Mouse (Mus musculus) heart, embryonic 16.5 days (tissue): Measurements from ENCODE around the gene Wnk4. TPM values are rescaled to one million over a fixed set of nuclear protein-coding genes. Genes with fewer than 3 reads are reported as not detected.
A peak's percentile ranks its signal among the peaks of the same experiment; 100 is the strongest.

ENCODE experiments used
- ATAC-seq: fragments of 200-750 bp; cut with Nextera tagmentation; replicated peaks from 2 replicates; pipeline ENCODE4 v1.8.0; 2017; ENCODE audit warnings: moderate number of reproducible peaks; ENCODE audit not compliant: insufficient read depth, low FRiP score; ENCODE audit errors: extremely low read depth
- H3K27ac ChIP-seq: fragments of 300-500 bp; sonication (generic); 2 replicates; pipeline ENCODE4 v1.5.1; 2014; ENCODE audit warnings: mild to moderate bottlenecking, low read length, control low read depth, moderate library complexity
- H3K27me3 ChIP-seq: fragments of 300-500 bp; sonication (generic); 2 replicates; pipeline ENCODE4 v1.6.1; 2014; ENCODE audit warnings: low read length, mixed read lengths; ENCODE audit not compliant: control insufficient read depth, insufficient read depth
- H3K36me3 ChIP-seq: fragments of 300-500 bp; sonication (generic); 2 replicates; pipeline ENCODE4 v1.6.1; 2014; ENCODE audit not compliant: control insufficient read depth, insufficient read depth
- H3K4me1 ChIP-seq: fragments of 300-500 bp; sonication (generic); 2 replicates; pipeline ENCODE4 v1.6.1; 2014; ENCODE audit warnings: low read length, mixed read lengths; ENCODE audit not compliant: control insufficient read depth, insufficient read depth
- H3K4me2 ChIP-seq: fragments of 300-500 bp; sonication (generic); 2 replicates; pipeline ENCODE4 v1.6.1; 2014; ENCODE audit warnings: low read depth, mild to moderate bottlenecking, control low read depth, low read length
- H3K4me3 ChIP-seq: fragments of 300-500 bp; sonication (generic); 2 replicates; pipeline ENCODE4 v1.5.1; 2014; ENCODE audit warnings: mild to moderate bottlenecking, control low read depth, low read length
- H3K9ac ChIP-seq: fragments of 300-500 bp; sonication (generic); 2 replicates; pipeline ENCODE4 v1.6.1; 2014; ENCODE audit warnings: low read length, control low read depth
- H3K9me3 ChIP-seq: fragments of 300-500 bp; sonication (generic); replicated peaks from 2 replicates; pipeline ENCODE4 v1.6.1; 2016; ENCODE audit warnings: low read length; ENCODE audit not compliant: control insufficient read depth
- WGBS: fragments of 180-500 bp; shearing (Covaris S2); extraction: QIAGEN DNeasy Blood & Tissue Kit; methylation state at CpG from one replicate; pipeline ENCODE4 v1.1.7; 2014; 5-methylcytosine and 5-hydroxymethylcytosine counted together
- polyA plus RNA-seq: library from polyadenylated mRNA; unstranded; fragments of >200 nt; fragmentation: Nextera tagmentation; extraction: Ambion mirVana; gene quantifications from 2 replicates; pipeline ENCODE4 v1.2.1, GENCODE M21; 2015

Wnk4 gene
- 6.8 and 7.3 TPM in 2 replicates for polyA plus RNA-seq

DNA sequence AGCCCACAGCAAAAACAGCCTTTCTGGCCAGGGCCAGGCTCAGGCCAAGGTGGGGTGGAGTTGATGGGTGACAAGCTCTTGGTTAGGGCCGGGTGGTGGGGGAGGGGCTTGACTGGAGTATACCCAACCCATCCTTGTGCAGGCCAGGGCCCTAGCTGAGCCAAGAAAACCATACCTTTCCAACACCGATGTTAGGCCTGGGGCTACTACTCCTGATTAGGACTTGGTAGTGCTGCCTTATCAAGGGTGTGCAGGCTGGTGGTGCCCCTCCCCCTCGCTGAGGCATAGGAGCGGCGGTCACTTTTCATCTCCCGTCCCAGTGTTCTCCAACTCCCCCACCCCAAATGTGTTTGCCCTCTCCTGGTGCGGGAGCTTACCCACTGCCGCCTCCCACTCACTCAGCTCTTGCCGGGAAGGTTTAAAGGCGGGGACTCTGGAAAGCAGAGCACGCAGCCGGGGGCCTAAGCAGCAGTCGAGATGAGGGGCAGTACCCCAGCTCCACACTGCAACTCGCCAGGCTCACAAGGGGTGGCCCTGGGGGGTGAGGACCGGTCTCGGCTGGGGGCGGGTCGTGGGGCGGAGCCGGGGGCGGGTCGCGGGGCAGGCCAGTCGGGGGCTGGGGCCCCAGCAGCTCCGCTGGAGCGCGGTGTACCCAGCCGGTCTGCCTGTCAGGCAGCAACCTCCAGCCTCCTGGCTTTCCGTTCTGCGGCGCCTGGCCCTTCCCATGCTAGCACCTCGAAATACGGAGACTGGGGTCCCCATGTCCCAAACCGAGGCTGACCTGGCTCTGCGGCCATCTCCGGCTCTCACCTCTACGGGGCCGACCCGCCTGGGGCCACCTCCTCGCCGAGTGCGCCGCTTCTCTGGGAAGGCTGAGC lies at the start of gene Wnk4:
Wnk4 (plus strand) TSS at position 620 of the 878 bp plus-strand sequence.
- peak; percentile 79 for ATAC-seq
- peak within 1 kb of the TSS; percentile 99 for H3K4me2 ChIP-seq
- peak within 1 kb of the TSS; percentile 71 for H3K4me3 ChIP-seq
- H3K9ac ChIP-seq: peak within 1 kb of the TSS; percentile 79
- H3K27ac ChIP-seq: peak within 1 kb of the TSS; percentile 81
- H3K36me3 ChIP-seq: no peaks in the 10 kb centered on the region
- WGBS: under 1% methylated on average over 43 of the region's 43 CpGs
- H3K27me3 ChIP-seq: peaks cover 15% of the 10 kb centered on the region
- peaks cover 45% of the 10 kb centered on the region for H3K4me1 ChIP-seq
- no peaks in the 10 kb centered on the region for H3K9me3 ChIP-seq

DNA sequence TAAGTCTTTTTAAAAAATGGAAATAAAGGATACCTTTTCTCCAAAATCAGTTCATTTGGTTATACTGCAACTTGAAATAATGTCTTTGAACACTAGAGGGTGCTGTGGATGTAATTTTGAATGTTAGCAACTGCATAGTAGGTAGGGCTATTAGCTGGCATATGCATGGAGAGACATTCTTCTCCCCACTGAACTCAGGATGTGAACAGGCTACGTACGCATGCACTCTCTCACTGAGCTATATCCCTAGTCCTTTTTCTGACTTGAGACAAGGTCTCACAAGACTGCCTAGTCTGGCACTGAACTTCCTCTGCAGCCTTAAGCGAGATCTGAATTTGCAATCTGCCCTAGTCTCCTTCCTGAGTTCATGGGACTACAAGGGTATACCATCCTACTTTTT lies 48.4 kb upstream of the Wnk4 start:
- H3K36me3 ChIP-seq: peaks cover 38% of the 10 kb centered on the region
- no peak overlapping the region for H3K4me3 ChIP-seq
- no peak overlapping the region for H3K9ac ChIP-seq
- no peak overlapping the region for H3K27ac ChIP-seq
- 0 out of 2 replicates have a peak, but pooled peaks cover 2% of the 10 kb centered on the region for H3K4me1 ChIP-seq
- no peak overlapping the region for H3K4me2 ChIP-seq
- WGBS: 37% methylated on average over 3 of the region's 3 CpGs
- H3K9me3 ChIP-seq: 0 out of 2 replicates have a peak, but pooled peaks cover 3% of the 10 kb centered on the region
- peak; percentile 69 for ATAC-seq
- no peaks in the 10 kb centered on the region for H3K27me3 ChIP-seq

DNA sequence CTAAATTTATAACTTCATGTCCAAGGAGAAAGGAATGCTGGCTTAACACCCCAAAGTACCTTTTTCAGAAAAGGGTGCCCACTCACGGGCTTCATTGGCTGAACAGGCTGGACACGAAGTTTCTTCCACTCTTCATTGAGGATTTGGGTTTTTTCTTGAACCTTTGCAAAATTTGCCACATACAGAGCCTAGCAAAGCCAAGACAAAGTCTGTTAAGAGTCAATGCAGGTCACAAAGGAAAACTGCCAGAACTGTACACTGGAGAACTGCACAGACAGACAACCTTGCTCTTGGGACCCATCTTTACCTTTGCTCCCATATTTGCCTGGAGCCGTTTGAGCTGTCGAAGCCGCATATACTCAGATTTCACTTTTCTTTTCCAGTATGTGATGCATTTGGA lies 43.4 kb upstream of the Wnk4 start:
- Histone ChIP-seq H3K4me1 (peaks cover 8% of the 10 kb centered on the region; the same call in 1 of the 2 replicates), H3K4me2 (no peak overlapping the region), H3K27me3 (no peaks in the 10 kb centered on the region), H3K9ac (no peak overlapping the region), H3K4me3 (no peak overlapping the region), H3K36me3 (peaks cover 21% of the 10 kb centered on the region), H3K9me3 (0 out of 2 replicates have a peak, but pooled peaks cover 3% of the 10 kb centered on the region), H3K27ac (no peak overlapping the region)
- ATAC-seq: no peak
- 89% methylated on average over 5 of the region's 5 CpGs for WGBS

DNA sequence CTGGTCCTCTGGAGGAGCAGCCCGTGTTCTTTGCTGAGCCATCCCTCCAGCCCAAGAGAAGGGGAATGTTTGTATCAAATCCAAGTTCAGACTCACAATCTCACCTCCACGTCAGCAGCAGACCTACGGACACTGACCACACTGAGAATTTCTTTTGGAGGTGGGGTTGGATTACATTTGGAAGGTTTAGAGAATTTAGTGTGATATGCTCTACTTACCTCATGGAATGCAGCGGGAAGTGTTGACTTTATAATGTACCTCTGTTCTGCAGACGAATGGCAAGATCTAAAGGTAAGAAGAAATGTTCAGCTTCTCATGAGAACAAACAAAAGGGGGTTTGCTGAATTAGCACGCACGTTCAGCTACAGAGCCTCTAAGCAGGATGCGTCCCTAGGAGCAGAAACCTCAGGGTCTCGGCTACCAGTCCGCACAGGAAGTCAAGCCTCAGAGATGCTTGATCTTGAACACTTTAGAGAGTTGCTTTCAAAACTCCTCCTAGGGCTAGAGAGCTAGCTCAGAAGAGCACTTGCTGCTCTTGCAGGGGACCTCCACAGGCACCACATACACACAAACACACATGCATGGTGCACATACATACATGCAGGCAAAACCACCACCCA lies 41.8 kb upstream of the Wnk4 start:
- no peaks in the 10 kb centered on the region for H3K27me3 ChIP-seq
- 73% methylated on average over 10 of the region's 10 CpGs for WGBS
- H3K4me3 ChIP-seq: no peak overlapping the region
- H3K27ac ChIP-seq: no peak overlapping the region
- no peak overlapping the region for H3K4me2 ChIP-seq
- H3K9me3 ChIP-seq: no peaks in the 10 kb centered on the region
- H3K4me1 ChIP-seq: peaks cover 6% of the 10 kb centered on the region; the same call in 1 of the 2 replicates
- ATAC-seq: no peak
- peaks cover 11% of the 10 kb centered on the region for H3K36me3 ChIP-seq
- H3K9ac ChIP-seq: no peak overlapping the region

DNA sequence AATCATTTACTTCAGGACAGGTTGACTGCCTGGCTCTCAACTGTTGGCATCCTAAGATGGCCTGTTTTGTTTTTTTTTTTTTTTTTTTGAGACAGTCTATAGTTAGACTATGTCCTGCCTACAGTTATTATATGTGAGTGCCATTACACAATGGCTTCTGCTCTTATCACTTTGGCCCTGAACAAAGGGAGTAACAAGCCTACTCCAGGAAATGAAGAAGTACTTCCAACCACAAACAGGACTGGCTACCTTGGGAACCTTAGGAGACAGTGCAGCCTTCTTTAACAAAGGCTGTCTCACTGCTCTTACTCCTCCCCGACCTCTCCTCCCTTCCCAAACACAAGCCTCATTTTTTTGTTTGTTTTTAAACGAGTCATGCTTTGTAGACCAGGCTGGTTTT lies 39.5 kb upstream of the Wnk4 start:
- ATAC-seq: no peak
- Histone ChIP-seq H3K27ac (peak overlapping the region; percentile 62), H3K9me3 (no peaks in the 10 kb centered on the region), H3K4me2 (no peak overlapping the region), H3K36me3 (no peaks in the 10 kb centered on the region), H3K4me1 (peaks cover 12% of the 10 kb centered on the region), H3K9ac (no peak overlapping the region), H3K4me3 (no peak overlapping the region), H3K27me3 (no peaks in the 10 kb centered on the region)
- WGBS: 37% methylated on average over 2 of the region's 2 CpGs

DNA sequence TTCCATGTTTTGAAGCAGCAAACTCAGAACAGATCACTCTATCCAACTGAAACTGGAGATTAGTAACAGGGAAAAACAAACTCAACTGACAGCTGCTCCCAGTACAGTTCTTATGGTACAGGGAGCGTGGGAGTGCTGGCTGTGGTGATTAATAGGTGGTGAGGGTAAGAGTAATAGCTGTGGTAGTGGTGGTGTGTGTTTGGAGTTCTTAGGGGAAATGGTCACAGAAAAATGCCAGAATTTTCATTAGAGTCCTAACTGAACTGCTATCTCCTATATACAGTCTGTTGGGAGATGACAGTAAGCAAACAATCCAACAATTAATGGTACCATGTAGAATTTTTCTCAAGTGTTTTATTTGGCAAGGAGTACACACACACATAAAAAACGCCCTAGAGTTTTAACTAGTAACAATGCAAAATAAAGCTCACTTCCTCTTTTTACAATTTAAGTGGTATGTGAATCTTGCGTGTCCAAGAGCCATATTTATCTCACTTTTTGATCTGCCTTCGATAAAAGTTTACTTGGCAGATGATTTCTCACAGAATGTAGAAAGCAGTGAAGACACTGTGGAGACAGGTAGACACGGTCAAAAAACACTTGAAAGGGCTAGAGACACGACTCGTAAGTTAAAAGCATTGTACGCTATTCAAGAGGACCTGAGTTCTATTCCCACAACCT lies 38.9 kb upstream of the Wnk4 start:
- Histone ChIP-seq H3K4me2 (no peak overlapping the region), H3K36me3 (no peaks in the 10 kb centered on the region), H3K4me3 (no peak overlapping the region), H3K9me3 (no peaks in the 10 kb centered on the region), H3K9ac (no peak overlapping the region), H3K27me3 (no peaks in the 10 kb centered on the region), H3K27ac (peak overlapping the region; percentile 62), H3K4me1 (peaks cover 12% of the 10 kb centered on the region)
- ATAC-seq: no peak
- WGBS: 69% methylated on average over 8 of the region's 8 CpGs

DNA sequence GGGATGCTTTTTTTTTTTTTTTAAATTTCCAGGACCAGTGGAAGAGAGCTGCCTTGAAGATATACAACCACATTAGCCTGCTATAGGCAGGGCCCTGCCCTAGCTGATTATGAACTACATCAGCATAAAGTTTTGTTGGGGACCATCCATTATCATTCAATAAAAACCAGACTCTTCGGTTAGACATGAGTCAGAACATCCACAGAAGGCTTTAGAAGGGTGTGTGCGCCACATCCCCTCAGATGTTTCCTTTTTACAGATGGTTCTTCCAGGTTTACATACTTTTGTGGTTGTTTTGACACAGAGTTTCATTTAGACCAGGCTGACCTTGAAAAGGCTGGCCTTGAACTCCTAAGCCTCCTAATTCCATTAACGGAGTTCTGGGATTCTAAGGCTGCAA lies 36.0 kb upstream of the Wnk4 start:
- Histone ChIP-seq H3K27ac (no peak overlapping the region), H3K4me2 (no peak overlapping the region), H3K4me1 (peaks cover 13% of the 10 kb centered on the region), H3K4me3 (no peak overlapping the region), H3K9me3 (no peaks in the 10 kb centered on the region), H3K36me3 (no peaks in the 10 kb centered on the region), H3K27me3 (0 out of 2 replicates have a peak, but pooled peaks cover 2% of the 10 kb centered on the region), H3K9ac (no peak overlapping the region)
- no peak for ATAC-seq
- WGBS: 64% methylated on average over 3 of the region's 3 CpGs

DNA sequence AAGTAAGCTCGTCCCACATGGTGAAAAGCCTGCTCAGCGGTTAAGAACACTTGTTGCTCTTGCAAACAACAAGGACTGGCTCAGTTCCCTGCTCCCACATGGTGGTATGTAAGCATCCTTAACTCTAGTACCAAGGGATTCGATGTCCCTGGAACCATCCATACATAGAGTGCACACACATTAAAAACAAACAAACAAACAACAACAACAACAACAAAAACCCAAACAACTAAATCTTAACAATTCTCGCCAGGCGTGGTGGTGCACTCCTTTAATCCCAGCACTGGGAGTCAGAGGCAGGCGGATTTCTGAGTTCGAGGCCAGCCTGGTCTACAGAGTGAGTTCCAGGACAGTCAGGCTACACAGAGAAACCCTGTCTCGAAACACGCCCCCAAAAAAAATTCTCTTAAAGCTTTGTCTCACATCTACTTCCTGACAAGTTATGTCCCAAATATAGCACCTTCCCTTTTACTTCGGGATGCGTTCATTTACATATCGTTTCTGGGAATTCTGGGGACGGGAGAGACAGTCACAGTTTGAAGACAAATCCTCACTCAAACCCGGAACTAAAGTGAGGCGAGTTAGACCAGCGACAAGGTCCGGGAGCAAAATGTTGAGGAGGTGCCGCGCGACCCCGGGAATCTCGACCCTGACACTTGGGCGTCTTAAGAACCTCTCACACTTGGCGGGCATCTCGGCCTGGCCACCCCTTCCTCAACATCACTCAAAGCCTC lies 34.9 kb upstream of the Wnk4 start:
- Histone ChIP-seq H3K9ac (peak overlapping the region; percentile 89), H3K4me1 (peaks cover 20% of the 10 kb centered on the region), H3K9me3 (no peaks in the 10 kb centered on the region), H3K4me2 (peak overlapping the region; percentile 65), H3K36me3 (no peaks in the 10 kb centered on the region), H3K4me3 (peak overlapping the region; percentile 80), H3K27me3 (0 out of 2 replicates have a peak, but pooled peaks cover 3% of the 10 kb centered on the region), H3K27ac (peak overlapping the region; percentile 73)
- no peak for ATAC-seq
- WGBS: 17% methylated on average over 25 of the region's 25 CpGs
